Mouse (Mus musculus) right cerebral cortex, postnatal 10 days (tissue): ENCODE data around the gene Nip7.
"Not testable (repeated sequence)": the region's sequence is repeated elsewhere in the genome, so short reads cannot be mapped to it uniquely, and the experiment has no call there.

Experiments used
- DNase-seq, 2 experiments: peaks; one replicate each; pipeline ENCODE4 v3.0.0; 2021; ENCODE audit warnings: low spot score in 2 of 2

The Nip7 gene

GRCm38 (mm10) chr8:107056076-107056972 lies at the start of gene Nip7, which contains the start of gene Cog8:
TSS of gene Nip7 (plus strand) at chr8:107056877.
TSS of gene Cog8 (minus strand) at chr8:107056689.
- DNase-seq, result peak; percentile 98

DNA sequence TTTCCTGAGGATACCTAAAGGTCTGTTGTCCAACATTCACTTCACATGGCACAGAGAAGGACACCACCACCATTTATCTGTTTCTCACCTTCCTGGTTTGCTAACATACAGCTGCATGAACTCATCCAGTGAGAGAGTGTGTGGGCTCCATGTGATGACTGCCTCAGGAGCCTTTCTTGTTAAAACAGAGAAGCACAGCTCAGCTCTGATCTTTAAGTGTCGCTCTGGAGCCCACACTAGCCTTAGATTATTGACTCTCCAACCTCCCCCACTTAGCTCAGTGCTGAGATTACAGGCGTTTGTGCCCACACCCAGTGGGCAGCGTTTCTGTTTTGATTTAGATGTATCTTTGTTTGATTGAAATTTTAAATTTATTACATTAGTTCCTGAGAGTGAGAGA lies 48.9 kb upstream of the Nip7 start:
- no peak for DNase-seq

DNA sequence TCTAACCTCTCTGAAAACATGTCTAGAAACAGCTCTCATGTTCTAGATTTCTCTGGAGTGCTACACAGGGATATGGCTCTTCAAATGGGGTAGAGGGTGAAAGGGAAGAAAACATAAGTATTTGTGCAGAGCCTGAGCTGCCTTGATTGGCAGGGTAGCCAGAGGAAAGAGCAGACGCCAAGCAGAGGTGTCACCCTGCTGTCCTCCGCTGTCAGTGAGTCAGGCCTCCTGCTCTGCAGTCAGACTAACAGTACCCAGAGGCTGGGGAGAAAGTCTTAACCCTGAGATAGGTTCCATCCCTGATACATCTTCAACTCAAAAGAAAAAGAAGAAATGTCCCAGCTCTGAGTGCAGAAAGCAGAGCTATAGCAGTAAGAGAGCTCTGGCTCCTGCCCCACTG lies 44.0 kb upstream of the Nip7 start:
- no peak for DNase-seq

- DNase-seq, result no peak
These were observed 41.8 kb upstream of the Nip7 start for GRCm38 (mm10) chr8:107014915-107015314.

- no peak for DNase-seq
These were observed 33.2 kb upstream of the Nip7 start for GRCm38 (mm10) chr8:107023479-107023878.

DNA sequence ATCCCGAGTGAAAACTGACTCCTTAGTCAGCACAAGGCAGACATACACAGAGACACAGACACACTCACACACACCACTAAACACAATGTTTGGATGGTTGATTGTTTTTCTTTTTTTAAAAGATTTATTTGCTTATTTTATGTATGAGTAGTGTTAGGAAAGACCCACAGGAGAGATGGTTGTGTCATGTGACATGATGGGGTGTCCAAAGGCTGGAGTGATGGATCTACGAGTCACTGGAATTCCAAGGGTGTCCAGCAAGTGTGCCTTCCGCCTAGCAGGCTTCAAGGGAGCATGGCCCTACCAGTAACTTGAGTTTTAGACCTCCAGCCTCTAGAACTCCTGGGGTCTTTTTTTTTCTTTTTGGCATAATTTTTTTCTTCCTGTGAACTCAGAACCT lies 27.4 kb upstream of the Nip7 start:
- no peak for DNase-seq

DNA sequence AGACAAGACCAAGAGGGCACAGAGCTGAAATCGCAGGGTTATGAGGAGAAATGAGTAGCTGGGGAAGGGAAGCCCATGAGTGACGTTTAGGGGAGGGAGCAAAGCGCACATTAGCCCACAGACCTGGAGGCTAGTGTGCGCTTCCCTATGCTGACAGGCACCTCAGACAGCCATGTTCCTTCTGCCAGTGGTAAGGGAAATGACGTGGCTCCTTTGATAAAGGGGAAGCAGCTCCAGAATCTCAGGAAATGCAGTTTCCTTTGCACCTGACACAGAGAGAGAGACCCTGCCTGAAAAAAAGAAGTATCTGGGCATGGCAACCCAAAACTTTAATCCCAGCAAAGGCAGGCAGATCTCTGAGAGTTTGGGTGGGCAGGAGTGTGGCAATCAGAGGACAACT lies 26.6 kb upstream of the Nip7 start:
- no peak for DNase-seq

DNA sequence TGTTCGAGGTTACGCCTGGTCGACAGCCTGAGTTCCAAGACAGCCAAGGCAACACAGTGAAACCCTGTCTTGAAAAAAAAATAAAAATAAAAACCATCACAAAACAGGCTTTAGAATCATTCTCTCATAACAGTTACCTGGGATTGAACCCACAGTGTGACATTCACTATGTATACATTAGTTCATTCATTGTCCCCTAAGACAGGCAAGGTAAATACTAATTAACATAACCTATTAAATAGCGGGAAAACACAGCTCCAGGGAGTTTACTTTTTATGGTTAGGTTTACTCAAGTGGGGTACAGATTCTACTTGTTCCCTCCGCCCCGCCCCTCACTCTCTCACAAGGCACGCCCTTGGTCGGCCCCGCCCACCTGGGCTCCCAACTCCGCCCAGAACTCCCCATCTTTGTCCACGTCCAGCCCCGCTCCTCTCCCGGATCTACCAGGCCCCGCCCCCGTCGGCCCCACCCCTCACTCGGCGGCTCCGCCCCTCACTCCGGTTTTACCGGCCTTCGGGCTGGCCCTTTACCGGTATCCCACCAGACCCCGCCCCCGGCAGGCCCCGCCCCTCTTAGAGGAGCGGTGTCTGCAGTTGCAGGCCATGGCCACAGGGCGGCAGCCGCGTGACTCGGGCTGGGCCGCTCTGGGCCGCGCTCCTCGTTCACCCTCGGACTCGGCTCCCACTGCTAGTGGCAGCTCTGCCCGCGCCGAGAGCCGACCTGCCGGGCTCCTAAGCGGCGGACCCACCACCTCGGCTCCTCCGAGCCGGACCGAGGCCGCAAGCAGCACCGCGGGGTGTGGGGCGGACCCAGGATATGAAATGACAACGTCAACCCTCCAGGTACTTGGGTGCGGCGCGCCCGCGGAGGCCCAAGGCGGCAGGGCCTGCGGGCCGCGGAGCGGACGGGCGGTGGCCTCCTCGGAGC lies 25.8 kb upstream of the Nip7 start, which contains the start of gene Vps4a:
Gene Vps4a (plus strand): TSS at position 573 of the 927 bp plus-strand sequence.
- DNase-seq, result peak; percentile 95 to 96

- no peak for DNase-seq
These were observed 25.0 kb upstream of the Nip7 start for GRCm38 (mm10) chr8:107031577-107032090.

DNA sequence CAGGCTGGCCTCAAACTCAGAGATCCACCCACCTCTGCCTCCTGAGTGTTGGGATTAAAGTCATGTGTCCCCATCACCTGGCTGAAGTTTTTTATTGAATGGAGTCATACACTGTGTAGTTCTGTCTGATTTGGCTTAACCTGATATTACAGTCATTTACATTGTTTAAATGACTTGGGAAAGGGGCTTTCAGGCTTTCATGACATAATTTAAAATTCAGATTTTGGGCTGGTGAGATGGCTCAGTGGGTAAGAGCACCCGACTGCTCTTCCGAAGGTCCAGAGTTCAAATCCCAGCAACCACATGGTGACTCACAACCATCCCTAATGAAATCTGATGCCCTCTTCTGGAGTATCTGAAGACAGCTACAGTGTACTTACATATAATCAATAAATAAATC lies 23.1 kb upstream of the Nip7 start:
- DNase-seq, result not testable (repeated sequence)

GRCm38 (mm10) chr8:107035641-107036040 lies 21.0 kb upstream of the Nip7 start:
- DNase-seq, result no peak

GRCm38 (mm10) chr8:107036626-107037025 lies 20.1 kb upstream of the Nip7 start:
- DNase-seq, result no peak

- DNase-seq, result no peak
These were observed 16.0 kb upstream of the Nip7 start for GRCm38 (mm10) chr8:107040632-107041031.

DNA sequence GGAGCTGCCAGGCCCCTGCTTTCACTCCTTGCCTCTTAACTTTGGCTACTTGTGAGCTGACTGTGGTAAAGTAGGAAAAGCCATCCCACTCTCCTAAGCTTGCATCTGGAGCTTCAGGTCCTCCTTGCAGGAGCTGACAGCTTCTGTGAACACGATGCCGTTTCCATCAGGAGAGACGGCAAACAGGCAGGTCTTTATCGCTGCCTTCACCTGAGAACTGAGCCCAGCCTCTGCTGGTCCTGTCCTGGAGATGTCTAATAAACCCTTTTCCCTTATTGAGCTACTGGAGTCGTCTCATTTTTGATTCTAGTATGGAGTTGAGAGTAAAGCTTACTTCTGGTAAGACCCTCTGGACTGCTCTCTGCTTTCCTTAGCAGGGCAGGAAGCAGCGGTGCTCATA lies 11.2 kb upstream of the Nip7 start:
- DNase-seq, result no peak

GRCm38 (mm10) chr8:107046976-107047375 lies 9.7 kb upstream of the Nip7 start:
- DNase-seq, result no peak

DNA sequence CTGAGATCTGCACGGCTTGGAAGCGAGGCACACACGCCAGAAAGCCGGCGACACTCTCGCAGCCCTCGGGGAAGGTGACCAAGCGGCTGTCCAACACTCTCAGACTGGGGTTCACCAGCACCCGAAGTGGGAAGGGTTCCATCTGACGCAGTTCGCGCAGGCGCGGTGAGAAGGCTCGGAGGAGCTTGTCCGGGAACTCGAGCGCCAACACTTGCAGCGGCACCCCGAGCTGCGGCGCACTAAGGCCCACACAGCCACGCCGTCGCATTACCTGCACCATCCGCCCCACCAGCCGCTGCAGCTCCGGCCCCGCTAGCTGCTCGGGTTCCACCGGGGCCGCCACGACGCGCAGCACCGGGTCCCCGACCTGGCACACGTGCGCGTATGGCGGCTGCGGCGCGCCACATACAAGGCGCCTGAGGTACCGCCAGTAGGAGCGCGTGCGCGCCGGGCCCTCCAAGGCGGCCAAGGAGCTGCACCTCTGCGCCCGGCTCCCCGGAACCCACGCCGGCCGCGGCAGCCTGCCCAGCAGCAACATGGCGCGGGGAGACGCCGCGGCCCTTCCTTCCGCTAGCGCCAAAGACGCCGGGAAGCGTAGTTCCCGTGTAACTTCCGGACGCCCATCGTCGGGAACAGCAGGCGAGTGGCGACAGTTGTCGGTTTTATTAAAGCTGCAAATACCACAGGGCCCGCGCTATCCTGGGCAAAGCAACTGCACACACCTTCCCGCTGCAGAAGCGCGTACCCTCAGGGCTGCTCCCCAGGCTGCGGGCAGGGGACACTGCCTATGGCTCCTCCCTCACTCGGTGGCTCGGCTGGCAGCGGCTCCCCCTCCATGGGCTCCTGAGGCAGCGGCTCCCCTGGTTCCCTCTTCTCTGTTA lies 8.4 kb upstream of the Nip7 start, which contains the start of gene Pdf:
Gene Pdf (minus strand): TSS at position 554 of the 881 bp plus-strand sequence.
- peak; percentile 89 to 90 for DNase-seq

DNA sequence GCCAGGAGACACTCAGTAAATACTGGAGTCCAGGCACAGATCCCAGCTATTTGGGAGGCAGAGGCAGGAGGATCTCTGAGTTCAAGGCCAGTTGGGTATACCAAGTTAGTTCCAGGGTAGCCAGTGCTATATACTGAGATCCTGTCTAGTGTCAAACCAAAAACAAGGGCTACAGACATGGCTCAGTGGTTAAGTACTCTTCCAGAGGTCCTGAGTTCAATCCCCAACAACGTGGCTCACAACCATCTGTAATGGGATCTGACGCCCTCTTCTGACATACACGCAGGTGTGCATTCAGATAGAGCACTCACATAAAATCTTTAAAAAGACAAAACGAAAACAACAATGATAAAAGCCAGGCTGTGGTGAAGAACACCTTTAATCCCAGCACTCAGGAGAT lies 7.2 kb upstream of the Nip7 start:
- DNase-seq, result no peak

DNA sequence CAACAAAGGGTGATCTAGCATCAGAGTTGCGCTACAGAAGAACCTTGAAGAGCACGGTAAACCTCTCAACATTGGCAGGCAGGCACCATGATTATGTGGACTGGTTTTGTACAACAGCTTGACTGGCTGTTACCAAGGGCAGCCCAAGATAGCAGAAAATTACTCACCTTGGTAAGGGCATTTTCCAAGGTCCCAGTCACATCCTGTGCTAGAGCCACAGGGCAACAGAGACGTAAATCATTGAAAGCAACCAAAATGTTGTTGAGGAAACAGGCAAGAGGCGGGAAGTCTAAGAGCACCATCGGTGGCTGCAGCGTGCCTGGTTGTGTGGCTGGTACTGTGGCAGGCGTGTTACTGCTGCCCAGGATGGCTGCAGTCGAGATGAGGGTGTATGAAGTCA lies 4.6 kb upstream of the Nip7 start:
- DNase-seq, result no peak

- peak in 1 of 2 experiments; percentile 39 for DNase-seq
These were observed 294 bp downstream of the Nip7 start for GRCm38 (mm10) chr8:107056973-107057369.

GRCm38 (mm10) chr8:107062613-107063012 lies 5.9 kb downstream of the Nip7 start:
- DNase-seq, result no peak
